Mouse (Mus musculus) CH12.LX (cell line): ENCODE results near the gene Uba52. TPM values are rescaled to one million over a fixed set of nuclear protein-coding genes. Genes with fewer than 3 reads are reported as not detected.

ENCODE experiments used
- DNase-seq: peaks from one replicate; pipeline ENCODE4 v3.0.0-alpha.2; 2013; ENCODE audit errors: extremely low read depth
- H3K27ac ChIP-seq: 2 replicates; pipeline ENCODE4 v1.5.1; 2012; ENCODE audit warnings: low read depth, mild to moderate bottlenecking, control low read depth, moderate library complexity; ENCODE audit not compliant: insufficient read depth
- H3K27me3 ChIP-seq: replicated peaks from 2 replicates; pipeline ENCODE3; 2012; ENCODE audit warnings: inconsistent platforms
- H3K36me3 ChIP-seq, 2 experiments: replicated peaks in 1 of 2; 2 replicates each; pipeline versions ENCODE3 to v1.6.1; 2012; ENCODE audit warnings: inconsistent platforms in 1 of 2, low read length in 1 of 2, mild to moderate bottlenecking in 1 of 2, mixed read lengths in 1 of 2, moderate library complexity in 1 of 2; ENCODE audit not compliant: control insufficient read depth in 1 of 2, insufficient read depth in 1 of 2
- H3K4me1 ChIP-seq, 2 experiments: 2 replicates each; pipeline ENCODE4 v1.6.1; 2012; ENCODE audit warnings: inconsistent platforms in 1 of 2, moderate library complexity in 1 of 2; ENCODE audit not compliant: insufficient read depth in 2 of 2, control insufficient read depth in 1 of 2
- H3K4me2 ChIP-seq: 2 replicates; pipeline ENCODE4 v1.6.1; 2012; ENCODE audit warnings: low read depth, mild to moderate bottlenecking, control low read depth; ENCODE audit not compliant: poor library complexity, insufficient read depth, severe bottlenecking
- H3K4me3 ChIP-seq, 3 experiments: fragments of 150-350 bp in 1 of 3; sonication (generic) in 1 of 3; replicated peaks in 1 of 3; 2 replicates each; pipeline versions ENCODE3 to v1.5.1; 2011 to 2012; ENCODE audit warnings: low read depth in 2 of 3, low read length in 2 of 3, mild to moderate bottlenecking in 2 of 3, moderate library complexity in 2 of 3, control low read depth in 1 of 3, improper control_type of control experiment in 1 of 3, inconsistent platforms in 1 of 3, mixed read lengths in 1 of 3; ENCODE audit not compliant: poor library complexity in 1 of 3
- H3K79me2 ChIP-seq: replicated peaks from 2 replicates; pipeline ENCODE4 v1.6.1; 2012; ENCODE audit warnings: mild to moderate bottlenecking, moderate library complexity; ENCODE audit not compliant: control insufficient read depth, poor library complexity, insufficient read depth, severe bottlenecking; ENCODE audit errors: extremely low read depth
- H3K9ac ChIP-seq: 2 replicates; pipeline ENCODE4 v1.6.1; 2012; ENCODE audit warnings: low read depth, mild to moderate bottlenecking, control low read depth, moderate library complexity; ENCODE audit not compliant: insufficient read depth
- H3K9me3 ChIP-seq: replicated peaks from 2 replicates; pipeline ENCODE3; 2012; ENCODE audit warnings: low read length, inconsistent platforms, mixed read lengths
- BHLHE40 ChIP-seq: IDR thresholded peaks from 2 replicates; pipeline ENCODE4 v1.6.1; 2011; ENCODE audit warnings: mild to moderate bottlenecking, low read depth, low read length, improper control_type of control experiment
- HCFC1 ChIP-seq: IDR thresholded peaks from 2 replicates; pipeline ENCODE4 v1.6.1; 2012; ENCODE audit warnings: low read depth, mild to moderate bottlenecking, inconsistent platforms, low read length, improper control_type of control experiment
- IRF4 ChIP-seq: IDR thresholded peaks from 2 replicates; pipeline ENCODE4 v1.6.1; 2014; ENCODE audit warnings: low read depth, mild to moderate bottlenecking, inconsistent platforms, low read length, improper control_type of control experiment
- JUN ChIP-seq: IDR thresholded peaks from 2 replicates; pipeline ENCODE4 v1.6.1; 2011; ENCODE audit warnings: low read depth, mild to moderate bottlenecking, low read length, improper control_type of control experiment, moderate library complexity; ENCODE audit not compliant: insufficient read depth
- PAX5 ChIP-seq: IDR thresholded peaks from 2 replicates; pipeline ENCODE4 v1.6.1; 2012; ENCODE audit warnings: low read length, inconsistent platforms, mixed read lengths
- POLR2A ChIP-seq: IDR thresholded peaks from 2 replicates; pipeline ENCODE4 v1.6.1; 2011; ENCODE audit warnings: low read depth, mild to moderate bottlenecking, improper control_type of control experiment, low read length
- SIN3A ChIP-seq: IDR thresholded peaks from 2 replicates; pipeline ENCODE4 v1.6.1; 2012; ENCODE audit warnings: low read length, improper control_type of control experiment, inconsistent platforms
- USF1 ChIP-seq: IDR thresholded peaks from 2 replicates; pipeline ENCODE4 v1.6.1; 2014; ENCODE audit warnings: low read depth, mild to moderate bottlenecking, inconsistent platforms, low read length, improper control_type of control experiment
- USF2 ChIP-seq: conservative IDR thresholded peaks from 2 replicates; pipeline ENCODE4 v1.6.1; 2011; ENCODE audit warnings: low read depth, low read length, improper control_type of control experiment
- ZKSCAN1 ChIP-seq: IDR thresholded peaks from 2 replicates; pipeline ENCODE4 v1.6.1; 2012; ENCODE audit warnings: low read depth, inconsistent platforms, low read length, improper control_type of control experiment, borderline replicate concordance
- dilution Hi-C: fragments of 300-500 bp; cut with MboI; formaldehyde crosslinking; loops from 2 replicates; pipeline ENCODE4 v1.14.3; 2020; ENCODE audit warnings: low sequenced_read_pairs; ENCODE audit not compliant: extremely low pct_unique_long_range_greater_than_20kb, extremely low pct_ligation_motif_present
- in situ Hi-C: fragments of 300-500 bp; cut with MboI; formaldehyde crosslinking; loops from 3 replicates; pipeline ENCODE4 v1.14.3; 2019; ENCODE audit warnings: low sequenced_read_pairs, low pct_ligation_motif_present, low pct_unique_long_range_greater_than_20kb, mixed read lengths
- polyA plus RNA-seq: library from polyadenylated mRNA; unstranded; fragments of >175 nt; gene quantifications from 2 replicates; pipeline ENCODE4 v1.2.1, GENCODE M21; 2012; ENCODE audit warnings: low read depth; ENCODE audit not compliant: insufficient read length
- total RNA-seq, 2 experiments: library from RNA; depleted of rRNA; stranded (reverse); fragments of 300-350 nt in 1 of 2; fragments of >200 nt in 1 of 2; gene quantifications; 2 replicates each; pipeline ENCODE4 v1.2.3; 2012 to 2014

The Uba52 gene
- total and polyA plus RNA-seq, 3 experiments, result 1,181 to 3,341 (median 1,372) TPM

- no peaks in the 10 kb centered on the region for H3K27me3 ChIP-seq
- TF ChIP-seq PAX5, result no peak
- no peak for TF ChIP-seq BHLHE40
- TF ChIP-seq USF2, result no peak
- no peak for TF ChIP-seq SIN3A
- no peak for TF ChIP-seq USF1
- TF ChIP-seq IRF4, result no peak
- no peak for TF ChIP-seq HCFC1
- H3K79me2 ChIP-seq, result no peaks in the 10 kb centered on the region
- H3K4me2 ChIP-seq, result no peak overlapping the region
- dilution Hi-C loops, result no loop called here
- H3K36me3 ChIP-seq, result peaks cover 0 to 79% of the 10 kb centered on the region in 2 experiments
- in situ Hi-C loops, result no loop called here
- no peak for DNase-seq
- peaks cover 0 to 7% of the 10 kb centered on the region in 2 experiments; a peak in 1 of 4 replicates for H3K4me1 ChIP-seq
- H3K9me3 ChIP-seq, result peaks cover 8% of the 10 kb centered on the region
- no peak overlapping the region for H3K27ac ChIP-seq
- no peak overlapping the region for H3K4me3 ChIP-seq
- no peak overlapping the region for H3K9ac ChIP-seq
Measured at GRCm38 (mm10) chr8:70461765-70462515, 48.7 kb downstream of the Uba52 start.

GRCm38 (mm10) chr8:70460606-70461005 is 50.0 kb downstream of the Uba52 start:
- TF ChIP-seq USF2, result no peak
- TF ChIP-seq USF1, result no peak
- no peak for TF ChIP-seq ZKSCAN1
- TF ChIP-seq POLR2A, result no peak
- TF ChIP-seq JUN, result no peak
- TF ChIP-seq, all 38 proteins: peak for 0
- dilution Hi-C loops (no loop called here), in situ Hi-C loops (no loop called here)

GRCm38 (mm10) chr8:70460199-70460598 is 50.4 kb downstream of the Uba52 start:
- Histone ChIP-seq H3K9me3 (peaks cover 8% of the 10 kb centered on the region), H3K36me3 (peaks cover 0 to 68% of the 10 kb centered on the region in 2 experiments), H3K4me3 (no peak overlapping the region), H3K4me2 (no peak overlapping the region), H3K79me2 (no peaks in the 10 kb centered on the region), H3K4me1 (peaks cover 0 to 7% of the 10 kb centered on the region in 2 experiments; a peak in 1 of 4 replicates), H3K27ac (no peak overlapping the region), H3K27me3 (no peaks in the 10 kb centered on the region), H3K9ac (no peak overlapping the region)
- dilution Hi-C loops (no loop called here), in situ Hi-C loops (no loop called here)
- no peak for TF ChIP-seq JUN
- no peak for DNase-seq

More at GRCm38 (mm10) chr8:70460606-70461005, 50.0 kb downstream of the Uba52 start:
- H3K9me3 ChIP-seq, result peaks cover 8% of the 10 kb centered on the region
- H3K4me1 ChIP-seq, result peaks cover 0 to 7% of the 10 kb centered on the region in 2 experiments; a peak in 1 of 4 replicates
- H3K27ac ChIP-seq, result no peak overlapping the region
- H3K36me3 ChIP-seq, result peaks cover 0 to 67% of the 10 kb centered on the region in 2 experiments
- DNase-seq, result no peak
- H3K27me3 ChIP-seq, result no peaks in the 10 kb centered on the region
- no peaks in the 10 kb centered on the region for H3K79me2 ChIP-seq
- no peak overlapping the region for H3K9ac ChIP-seq
- H3K4me2 ChIP-seq, result no peak overlapping the region
- no peak overlapping the region for H3K4me3 ChIP-seq
